Mouse (Mus musculus): ENCODE measurements at regions not wholly inside any gene's neighbourhood (a gene's known extent, or its start where the extent isn't known, plus 50 kb on each side); places are given as distances from the start of the nearest gene placed in this dataset.
A peak's percentile ranks its signal among the peaks of the same experiment; 100 is the strongest.

DNA sequence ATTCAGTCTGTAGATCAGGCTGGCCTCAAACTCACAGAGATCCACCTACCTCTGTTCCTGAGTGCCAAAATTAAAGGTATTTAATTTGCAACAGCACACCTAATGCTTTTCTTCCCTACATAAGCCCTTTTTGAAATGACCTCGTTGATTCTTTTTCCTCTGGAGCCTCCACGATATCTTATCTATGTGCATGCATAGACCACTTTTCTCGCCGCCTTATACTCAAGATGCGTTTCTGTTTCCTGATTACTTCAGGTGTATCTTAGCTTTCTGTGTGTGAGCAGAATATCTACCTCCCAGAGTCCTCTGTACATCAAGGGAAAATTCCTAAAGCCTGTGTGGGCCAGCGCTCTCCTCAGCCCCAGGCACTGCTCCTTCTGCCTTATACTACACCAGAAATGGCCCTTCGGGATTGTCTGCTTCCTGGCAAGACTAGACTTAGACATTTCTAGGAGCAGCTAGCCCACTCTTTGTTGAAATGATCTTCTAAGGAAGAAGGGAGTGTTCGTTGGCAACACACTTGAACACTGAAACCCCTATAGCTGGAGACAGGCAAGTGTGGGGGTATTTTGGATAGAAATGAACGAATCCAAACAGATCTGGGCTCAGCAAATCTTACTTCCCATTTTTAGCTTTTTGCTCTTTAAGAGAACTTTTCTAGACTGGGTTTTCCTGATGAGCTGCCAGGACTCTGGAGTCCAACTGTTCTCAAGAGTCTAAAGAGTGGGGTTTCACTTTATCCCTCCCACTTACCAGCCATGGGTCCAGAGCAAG lies 54.0 kb upstream of the Rbm15 start:
- DNase-seq (ENCODE audit: low spot score in 2 of 2): peak in 1 of 2 experiments; percentile 28

DNA sequence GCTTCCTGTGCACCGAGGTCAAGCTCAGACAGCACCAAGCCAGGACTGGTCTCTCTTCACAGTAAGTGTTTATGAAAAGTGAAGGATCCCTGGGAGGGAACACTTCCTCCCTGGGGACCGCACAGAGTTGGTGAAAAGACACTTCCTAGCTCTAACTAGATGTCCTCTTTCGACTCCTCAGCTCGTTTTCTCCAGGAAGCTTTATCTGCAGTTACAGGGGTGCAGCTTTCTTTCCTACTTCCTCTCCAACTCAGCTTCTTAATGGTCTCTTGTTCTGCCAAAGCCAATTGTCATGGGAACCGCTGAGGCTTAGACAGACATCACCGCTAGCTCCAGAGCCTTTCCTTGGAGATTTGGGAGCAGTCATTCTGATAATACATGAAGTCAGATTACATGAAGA lies 53.0 kb upstream of the Rbm15 start:
- no peak for DNase-seq (ENCODE audit: low spot score in 2 of 2)
